ENCODE assay signal across 22 mouse cellular contexts in the genomic region with DNA sequence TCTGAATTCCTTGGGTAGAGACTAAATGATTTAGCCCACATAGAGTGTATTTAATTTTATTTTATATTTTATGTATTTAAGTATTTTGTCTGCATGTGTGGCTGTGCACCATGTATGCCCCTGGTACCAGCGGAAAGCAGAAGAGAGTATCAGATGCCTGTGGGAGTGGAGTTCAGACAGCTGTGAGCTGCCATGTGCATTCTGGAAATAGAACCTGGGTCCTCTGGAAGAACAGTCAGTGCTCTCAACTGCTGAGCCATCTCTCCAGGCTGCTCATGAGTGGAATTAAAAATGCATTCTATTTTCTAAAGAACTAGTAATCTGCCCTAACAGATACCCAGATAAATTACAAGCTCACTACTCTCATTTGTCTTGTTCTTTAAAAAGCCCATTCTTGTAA.
A peak's percentile ranks its signal among the peaks of the same experiment; 100 is the strongest.
DNase-seq lines count a peak whose midpoint lies in the region; TF ChIP-seq lines count a peak whose summit lies in the region.
"Had no signal": no experiment of that assay in that cellular context is flagged by ENCODE, and none has a peak within 500 bp of the region (broad histone marks: within the 10 kb centered on the region; RNA-seq: fewer than 3 reads in every experiment).

No protein-coding gene starts in this region.

- WGBS in kidney, adult 2 months = 94% methylated on average over 1 of the region's 1 CpGs

- no peaks in the 10 kb centered on the region for H3K36me3 ChIP-seq in kidney, adult 2 months (ENCODE audit: control insufficient read depth, insufficient read depth, low read length)
- H3K36me3 ChIP-seq: forebrain, embryonic 10.5 days; hindbrain, embryonic 10.5 days; hindbrain, embryonic 13.5 days; intestine, embryonic 15.5 days had no signal

- no peak for TF ChIP-seq POLR2A in kidney, adult 2 months (IDR thresholded peaks at IDR 0.05; ENCODE audit: low read depth, low read length)

- H3K4me1 ChIP-seq in kidney, adult 2 months (ENCODE audit: control insufficient read depth, insufficient read depth, low read length) = peaks cover 15% of the 10 kb centered on the region

- no peaks in the 10 kb centered on the region for H3K27me3 ChIP-seq in kidney, adult 2 months (replicated peaks; ENCODE audit: control insufficient read depth, insufficient read depth, low read length)
- H3K27me3 ChIP-seq: forebrain, embryonic 13.5 days; hindbrain, embryonic 13.5 days; intestine, embryonic 15.5 days had no signal

- no peak overlapping the region for H3K27ac ChIP-seq in left cerebral cortex, adult 2 months
- no peak overlapping the region for H3K27ac ChIP-seq in kidney, adult 2 months (ENCODE audit: insufficient read depth, low read depth, low read length)
- H3K27ac ChIP-seq: forebrain, embryonic 10.5 days; forebrain, embryonic 13.5 days; heart, adult 2 months; hindbrain, embryonic 10.5 days; hindbrain, embryonic 13.5 days; intestine, embryonic 15.5 days had no signal

- no peak for TF ChIP-seq CTCF in left cerebral cortex, adult 2 months (IDR thresholded peaks at IDR 0.05)
- TF ChIP-seq CTCF in kidney, adult 2 months (conservative IDR thresholded peaks at IDR 0.05; ENCODE audit: insufficient read depth, insufficient read length, low read depth, low read length) = no peak

- H3K4me3 ChIP-seq in left cerebral cortex, adult 2 months = no peak overlapping the region
- H3K4me3 ChIP-seq in kidney, adult 2 months (ENCODE audit: insufficient read depth, low read depth, low read length) = no peak overlapping the region
- H3K4me3 ChIP-seq: forebrain, embryonic 10.5 days; forebrain, embryonic 13.5 days; heart, adult 2 months; hindbrain, embryonic 10.5 days; hindbrain, embryonic 13.5 days; intestine, embryonic 15.5 days had no signal

- DNase-seq in frontal cortex, postnatal 36 days (ENCODE audit: low spot score in 2 of 2) = peak; percentile 31 to 35
- DNase-seq in frontal cortex, postnatal 14 days (ENCODE audit: low spot score in 2 of 2) = no peak
- DNase-seq in left cerebral cortex, postnatal 25 days (ENCODE audit: low spot score in 2 of 2) = peak; percentile 11 to 67
- DNase-seq in left cerebral cortex, adult 2 months (ENCODE audit: extremely low spot score in 1 of 2, low spot score in 2 of 2) = no peak
- peak; percentile 42 for DNase-seq in right cerebral cortex, adult 18-20 months
- DNase-seq in right cerebral cortex, postnatal 4 days = no peak
- no peak for DNase-seq in kidney, adult 2 months
- DNase-seq: adrenal gland, adult 2 months; adrenal gland, postnatal 14 days; cerebellum, adult 11-12 months; cerebellum, adult 8-10 months; cerebellum, postnatal 10 days; cerebellum, postnatal 36 days; embryo, embryonic 11 days; gastrocnemius, postnatal 10 days; gastrocnemius, postnatal 36 days had no signal

- intact Hi-C loops in left cerebral cortex, postnatal 25 days (cut with DNase I) = no loop called here
- intact Hi-C loops in left cerebral cortex, adult 2 months (cut with DNase I) = no loop called here

Comparison
In these comparisons a context has a peak if more than half of its experiments do, and no peak if none do; other contexts are left out.
1. DNase-seq: peak in frontal cortex, postnatal 36 days (2 of 2), left cerebral cortex, postnatal 25 days (2 of 2) and right cerebral cortex, adult 18-20 months (single experiment); none in frontal cortex, postnatal 14 days (0 of 2), left cerebral cortex, adult 2 months (0 of 2), right cerebral cortex, postnatal 4 days (single experiment) and kidney, adult 2 months (single experiment).